Mouse (Mus musculus): ENCODE data around the gene Cfap299. TPM values are rescaled to one million over a fixed set of nuclear protein-coding genes. Genes with fewer than 3 reads are reported as not detected.

Gene Cfap299
- polyA plus RNA-seq, 1 experiment from 2014 or later = not detected

GRCm38 (mm10) chr5:98807022-98807421 is 477.9 kb downstream of the Cfap299 start:
- Histone ChIP-seq H3K36me3 (ENCODE audit: control insufficient read depth, insufficient read depth, low read length) (no peaks in the 10 kb centered on the region), H3K4me3 (ENCODE audit: low read depth, low read length) (no peak overlapping the region), H3K9me3 (ENCODE audit: control insufficient read depth, low read length) (no peaks in the 10 kb centered on the region), H3K4me1 (ENCODE audit: control insufficient read depth, insufficient read depth, low read length) (no peaks in the 10 kb centered on the region), H3K27ac (ENCODE audit: low read depth, low read length) (no peak overlapping the region), H3K27me3 (ENCODE audit: control insufficient read depth, insufficient read depth, low read length) (no peaks in the 10 kb centered on the region), H3K4me2 (ENCODE audit: low read depth) (no peak overlapping the region), H3K9ac (ENCODE audit: low read length) (no peak overlapping the region)
- no peak for ATAC-seq (ENCODE audit: insufficient read depth, low FRiP score, low TSS enrichment)
- DNase-seq (ENCODE audit: low spot score) = no peak
- WGBS = 84% methylated on average over 7 of the region's 7 CpGs

- no peak overlapping the region for H3K4me3 ChIP-seq (ENCODE audit: low read depth, low read length)
- no peaks in the 10 kb centered on the region for H3K9me3 ChIP-seq (ENCODE audit: control insufficient read depth, low read length)
- no peaks in the 10 kb centered on the region for H3K27me3 ChIP-seq (ENCODE audit: control insufficient read depth, insufficient read depth, low read length)
- H3K36me3 ChIP-seq (ENCODE audit: control insufficient read depth, insufficient read depth, low read length) = no peaks in the 10 kb centered on the region
- ATAC-seq (ENCODE audit: insufficient read depth, low FRiP score, low TSS enrichment) = no peak
- no peak overlapping the region for H3K27ac ChIP-seq (ENCODE audit: low read depth, low read length)
- DNase-seq (ENCODE audit: low spot score) = peak; percentile 19
- no peaks in the 10 kb centered on the region for H3K4me1 ChIP-seq (ENCODE audit: control insufficient read depth, insufficient read depth, low read length)
- H3K9ac ChIP-seq (ENCODE audit: low read length) = no peak overlapping the region
- WGBS = 27% methylated on average over 9 of the region's 9 CpGs
- no peak overlapping the region for H3K4me2 ChIP-seq (ENCODE audit: low read depth)
Observed at GRCm38 (mm10) chr5:98807953-98808352, 478.8 kb downstream of the Cfap299 start.

GRCm38 (mm10) chr5:98812380-98812779 is 483.3 kb downstream of the Cfap299 start:
- H3K4me3 ChIP-seq (ENCODE audit: low read depth, low read length) = no peak overlapping the region
- no peak overlapping the region for H3K27ac ChIP-seq (ENCODE audit: low read depth, low read length)
- H3K36me3 ChIP-seq (ENCODE audit: control insufficient read depth, insufficient read depth, low read length) = no peaks in the 10 kb centered on the region
- no peak overlapping the region for H3K9ac ChIP-seq (ENCODE audit: low read length)
- 87% methylated on average over 1 of the region's 1 CpGs for whole genome bisulfite sequencing
- H3K27me3 ChIP-seq (ENCODE audit: control insufficient read depth, insufficient read depth, low read length) = no peaks in the 10 kb centered on the region
- H3K9me3 ChIP-seq (ENCODE audit: control insufficient read depth, low read length) = no peaks in the 10 kb centered on the region
- DNase-seq (ENCODE audit: low spot score) = no peak
- no peak for ATAC-seq (ENCODE audit: insufficient read depth, low FRiP score, low TSS enrichment)
- no peaks in the 10 kb centered on the region for H3K4me1 ChIP-seq (ENCODE audit: control insufficient read depth, insufficient read depth, low read length)
- H3K4me2 ChIP-seq (ENCODE audit: low read depth) = no peak overlapping the region

GRCm38 (mm10) chr5:98815269-98815668 is 486.2 kb downstream of the Cfap299 start:
- Histone ChIP-seq H3K4me3 (ENCODE audit: low read depth, low read length) (no peak overlapping the region), H3K9me3 (ENCODE audit: control insufficient read depth, low read length) (no peaks in the 10 kb centered on the region), H3K27ac (ENCODE audit: low read depth, low read length) (no peak overlapping the region), H3K4me1 (ENCODE audit: control insufficient read depth, insufficient read depth, low read length) (no peaks in the 10 kb centered on the region), H3K9ac (ENCODE audit: low read length) (no peak overlapping the region), H3K4me2 (ENCODE audit: low read depth) (no peak overlapping the region), H3K27me3 (ENCODE audit: control insufficient read depth, insufficient read depth, low read length) (no peaks in the 10 kb centered on the region), H3K36me3 (ENCODE audit: control insufficient read depth, insufficient read depth, low read length) (no peaks in the 10 kb centered on the region)
- DNase-seq (ENCODE audit: low spot score) (no peak), ATAC-seq (ENCODE audit: insufficient read depth, low FRiP score, low TSS enrichment) (no peak)
- 95% methylated on average over 1 of the region's 1 CpGs for WGBS

- no peak overlapping the region for H3K9ac ChIP-seq (ENCODE audit: low read length)
- DNase-seq (ENCODE audit: low spot score) = no peak
- no peak overlapping the region for H3K4me3 ChIP-seq (ENCODE audit: low read depth, low read length)
- no peak for ATAC-seq (ENCODE audit: insufficient read depth, low FRiP score, low TSS enrichment)
- no peaks in the 10 kb centered on the region for H3K36me3 ChIP-seq (ENCODE audit: control insufficient read depth, insufficient read depth, low read length)
- WGBS = 85% methylated on average over 9 of the region's 9 CpGs
- no peak overlapping the region for H3K4me2 ChIP-seq (ENCODE audit: low read depth)
- H3K9me3 ChIP-seq (ENCODE audit: control insufficient read depth, low read length) = no peaks in the 10 kb centered on the region
- no peaks in the 10 kb centered on the region for H3K27me3 ChIP-seq (ENCODE audit: control insufficient read depth, insufficient read depth, low read length)
- no peaks in the 10 kb centered on the region for H3K4me1 ChIP-seq (ENCODE audit: control insufficient read depth, insufficient read depth, low read length)
- no peak overlapping the region for H3K27ac ChIP-seq (ENCODE audit: low read depth, low read length)
Observed at GRCm38 (mm10) chr5:98833760-98834159, 504.7 kb downstream of the Cfap299 start.

- WGBS = 88% methylated on average over 6 of the region's 6 CpGs
- H3K27ac ChIP-seq (ENCODE audit: low read depth, low read length) = no peak overlapping the region
- no peaks in the 10 kb centered on the region for H3K36me3 ChIP-seq (ENCODE audit: control insufficient read depth, insufficient read depth, low read length)
- H3K9me3 ChIP-seq (ENCODE audit: control insufficient read depth, low read length) = no peaks in the 10 kb centered on the region
- no peak for DNase-seq (ENCODE audit: low spot score)
- H3K9ac ChIP-seq (ENCODE audit: low read length) = no peak overlapping the region
- H3K4me3 ChIP-seq (ENCODE audit: low read depth, low read length) = no peak overlapping the region
- no peak for ATAC-seq (ENCODE audit: insufficient read depth, low FRiP score, low TSS enrichment)
- no peaks in the 10 kb centered on the region for H3K4me1 ChIP-seq (ENCODE audit: control insufficient read depth, insufficient read depth, low read length)
- no peak overlapping the region for H3K4me2 ChIP-seq (ENCODE audit: low read depth)
- H3K27me3 ChIP-seq (ENCODE audit: control insufficient read depth, insufficient read depth, low read length) = no peaks in the 10 kb centered on the region
Observed at GRCm38 (mm10) chr5:98834300-98834699, 505.2 kb downstream of the Cfap299 start.

GRCm38 (mm10) chr5:98842600-98843310 is 513.7 kb downstream of the Cfap299 start:
- 78% methylated on average over 7 of the region's 7 CpGs for WGBS
- H3K36me3 ChIP-seq (ENCODE audit: control insufficient read depth, insufficient read depth, low read length) = no peaks in the 10 kb centered on the region
- no peak overlapping the region for H3K4me3 ChIP-seq (ENCODE audit: low read depth, low read length)
- no peaks in the 10 kb centered on the region for H3K9me3 ChIP-seq (ENCODE audit: control insufficient read depth, low read length)
- H3K27ac ChIP-seq (ENCODE audit: low read depth, low read length) = no peak overlapping the region
- H3K9ac ChIP-seq (ENCODE audit: low read length) = no peak overlapping the region
- H3K4me1 ChIP-seq (ENCODE audit: control insufficient read depth, insufficient read depth, low read length) = no peaks in the 10 kb centered on the region
- ATAC-seq (ENCODE audit: insufficient read depth, low FRiP score, low TSS enrichment) = no peak
- no peak for DNase-seq (ENCODE audit: low spot score)
- H3K4me2 ChIP-seq (ENCODE audit: low read depth) = no peak overlapping the region
- no peaks in the 10 kb centered on the region for H3K27me3 ChIP-seq (ENCODE audit: control insufficient read depth, insufficient read depth, low read length)

- no peaks in the 10 kb centered on the region for H3K9me3 ChIP-seq (ENCODE audit: control insufficient read depth, low read length)
- H3K4me3 ChIP-seq (ENCODE audit: low read depth, low read length) = no peak overlapping the region
- 87% methylated on average over 1 of the region's 1 CpGs for WGBS
- ATAC-seq (ENCODE audit: insufficient read depth, low FRiP score, low TSS enrichment) (no peak), DNase-seq (ENCODE audit: low spot score) (no peak)
- no peak overlapping the region for H3K4me2 ChIP-seq (ENCODE audit: low read depth)
- H3K36me3 ChIP-seq (ENCODE audit: control insufficient read depth, insufficient read depth, low read length) = no peaks in the 10 kb centered on the region
- no peak overlapping the region for H3K9ac ChIP-seq (ENCODE audit: low read length)
- H3K27ac ChIP-seq (ENCODE audit: low read depth, low read length) = no peak overlapping the region
- H3K4me1 ChIP-seq (ENCODE audit: control insufficient read depth, insufficient read depth, low read length) = no peaks in the 10 kb centered on the region
- no peaks in the 10 kb centered on the region for H3K27me3 ChIP-seq (ENCODE audit: control insufficient read depth, insufficient read depth, low read length)
Observed at GRCm38 (mm10) chr5:98844664-98845063, 515.6 kb downstream of the Cfap299 start.

Measured in neural tube, embryonic 11.5 days (tissue).